Mouse (Mus musculus) myocyte (in vitro differentiated cells): ENCODE data around the gene Cdc42ep1. TPM values are rescaled to one million over a fixed set of nuclear protein-coding genes. Genes with fewer than 3 reads are reported as not detected.
A peak's percentile ranks its signal among the peaks of the same experiment; 100 is the strongest.

Experiments
- H3K27me3 ChIP-seq: one replicate; pipeline ENCODE4 v1.6.1; 2011; ENCODE audit not compliant: control insufficient read depth, insufficient read depth, insufficient read length
- H3K36me3 ChIP-seq: one replicate; pipeline ENCODE4 v1.6.1; 2011; ENCODE audit not compliant: control insufficient read depth, insufficient read depth
- H3K4me2 ChIP-seq: one replicate; pipeline ENCODE4 v1.6.1; 2011; ENCODE audit warnings: low read depth, control low read depth
- H3K4me3 ChIP-seq: one replicate; pipeline ENCODE4 v1.5.1; 2011; ENCODE audit warnings: mild to moderate bottlenecking, control low read depth, moderate library complexity
- H3K79me2 ChIP-seq: one replicate; pipeline ENCODE4 v1.6.1; 2011; ENCODE audit not compliant: control insufficient read depth, insufficient read depth
- H3ac ChIP-seq: one replicate; pipeline ENCODE4 v1.6.1; 2011; ENCODE audit not compliant: control insufficient read depth, insufficient read length
- E2F4 ChIP-seq: IDR thresholded peaks from one replicate; pipeline ENCODE4 v1.6.1; 2011; ENCODE audit warnings: mild to moderate bottlenecking, control low read depth, moderate library complexity; ENCODE audit not compliant: insufficient read depth
- MYOD1 ChIP-seq, 3 experiments: IDR thresholded peaks; one replicate each; pipeline ENCODE4 v1.6.1; 2011; ENCODE audit warnings: control low read depth in 2 of 3, low read depth in 2 of 3, mild to moderate bottlenecking in 2 of 3, moderate library complexity in 1 of 3; ENCODE audit not compliant: insufficient read length in 2 of 3, control insufficient read depth in 1 of 3
- MYOG ChIP-seq, 3 experiments: IDR thresholded peaks; one replicate each; pipeline ENCODE4 v1.6.1; 2011; ENCODE audit warnings: control low read depth in 2 of 3, low read depth in 2 of 3, mild to moderate bottlenecking in 2 of 3; ENCODE audit not compliant: insufficient read length in 2 of 3, control insufficient read depth in 1 of 3, insufficient read depth in 1 of 3
- POLR2A ChIP-seq: IDR thresholded peaks from one replicate; pipeline ENCODE4 v1.6.1; 2011; ENCODE audit warnings: low read depth, mild to moderate bottlenecking, control low read depth, moderate library complexity; ENCODE audit not compliant: insufficient read length
- POLR2AphosphoS2 ChIP-seq: IDR thresholded peaks from one replicate; pipeline ENCODE4 v1.6.1; 2011; ENCODE audit warnings: low read depth, control low read depth; ENCODE audit not compliant: insufficient read length
- SRF ChIP-seq: IDR thresholded peaks from one replicate; pipeline ENCODE4 v1.6.1; 2011; ENCODE audit warnings: low read depth; ENCODE audit not compliant: control insufficient read depth, insufficient read length
- TCF3 ChIP-seq: IDR thresholded peaks from one replicate; pipeline ENCODE4 v1.6.1; 2011; ENCODE audit warnings: low read depth, control low read depth; ENCODE audit not compliant: insufficient read length
- polyA plus RNA-seq: library from polyadenylated mRNA; unstranded; fragments of >200 nt; fragmentation: generic; extraction: Trizol; gene quantifications from one replicate; pipeline ENCODE4 v1.2.1, GENCODE M21; 2012; ENCODE audit warnings: missing spikeins

Cdc42ep1 gene
- polyA plus RNA-seq, 1 experiment = 76.0 TPM

- Histone ChIP-seq H3K4me2 (peak within 1 kb of the TSS; percentile 99), H3K36me3 (no peaks in the 10 kb centered on the region), H3K79me2 (no peaks in the 10 kb centered on the region), H3K27me3 (no peaks in the 10 kb centered on the region), H3ac (peak within 1 kb of the TSS; percentile 21), H3K4me3 (peak within 1 kb of the TSS; percentile 49)
- no peak for TF ChIP-seq TCF3
These were observed 57.0 kb downstream of the Cdc42ep1 start, which contains the start of gene Gm49510 for GRCm38 (mm10) chr15:78899409-78899739. Gene Gm49510 (plus strand): TSS chr15:78899667.

GRCm38 (mm10) chr15:78899740-78900584, 57.5 kb downstream of the Cdc42ep1 start, which contains the start of gene Sh3bp1:
Gene Sh3bp1 (plus strand): TSS chr15:78899768.
- H3K4me3 ChIP-seq = peak within 1 kb of the TSS; percentile 49
- peak within 1 kb of the TSS; percentile 99 for H3K4me2 ChIP-seq
- peak within 1 kb of the TSS; percentile 21 for H3ac ChIP-seq
- TF ChIP-seq MYOD1 (IDR thresholded peaks at IDR 0.05; ENCODE audit: control insufficient read depth in 1 of 3, insufficient read length in 2 of 3, low read depth in 2 of 3) (peak in 1 of 3 experiments; percentile 44), POLR2A (peak; percentile 74), MYOG (IDR thresholded peaks at IDR 0.05; ENCODE audit: control insufficient read depth in 1 of 3, insufficient read depth in 1 of 3, insufficient read length in 2 of 3, low read depth in 2 of 3) (peak in 2 of 3 experiments; percentile 18 to 46), POLR2AphosphoS2 (peak; percentile 53), E2F4 (no peak), SRF (no peak)
- no peaks in the 10 kb centered on the region for H3K79me2 ChIP-seq
- H3K27me3 ChIP-seq = no peaks in the 10 kb centered on the region
- peaks cover 6% of the 10 kb centered on the region for H3K36me3 ChIP-seq

Other genes starting within 250 kb of the Cdc42ep1 start
- gene Cyth4, start 245.6 kb upstream of the Cdc42ep1 start, polyA plus RNA-seq = 0.10 TPM
- gene Elfn2, start 123.9 kb upstream of the Cdc42ep1 start, polyA plus RNA-seq = 0.07 TPM
- gene Mfng, start 69.1 kb upstream of the Cdc42ep1 start, polyA plus RNA-seq = 0.06 TPM
- gene Card10, start 39.6 kb upstream of the Cdc42ep1 start, polyA plus RNA-seq = 1.4 TPM
- gene Lgals2, start 12.9 kb downstream of the Cdc42ep1 start, polyA plus RNA-seq = 2.2 TPM
- gene Gga1, start 34.6 kb downstream of the Cdc42ep1 start, polyA plus RNA-seq = 89.3 TPM
- gene Gm49510, start 57.0 kb downstream of the Cdc42ep1 start, polyA plus RNA-seq = 0.04 TPM
- gene Sh3bp1, start 57.1 kb downstream of the Cdc42ep1 start, polyA plus RNA-seq = 11.1 TPM
- gene Pdxp, start 71.3 kb downstream of the Cdc42ep1 start, polyA plus RNA-seq = 33.1 TPM
- 13,722 TPM for gene Lgals1, start 84.1 kb downstream of the Cdc42ep1 start, polyA plus RNA-seq
- 101 TPM for gene Nol12, start 92.3 kb downstream of the Cdc42ep1 start, polyA plus RNA-seq
- gene Triobp, start 105.1 kb downstream of the Cdc42ep1 start, polyA plus RNA-seq = 19.9 TPM
- 423 TPM for gene H1f0, start 185.8 kb downstream of the Cdc42ep1 start, polyA plus RNA-seq
- gene Galr3, start 199.3 kb downstream of the Cdc42ep1 start, polyA plus RNA-seq = 0.44 TPM
- 36.1 TPM for gene Ankrd54, start 220.3 kb downstream of the Cdc42ep1 start, polyA plus RNA-seq
- gene Eif3l, start 232.6 kb downstream of the Cdc42ep1 start, polyA plus RNA-seq = 315 TPM